Mouse (Mus musculus) heart, adult 8-10 months (tissue): Measurements from ENCODE around the gene Camta1. TPM values are rescaled to one million over a fixed set of nuclear protein-coding genes. Genes with fewer than 3 reads are reported as not detected.

ENCODE experiments used
- DNase-seq: peaks from one replicate; pipeline ENCODE4 v3.0.0; 2022; ENCODE audit warnings: low spot score
- total RNA-seq, 4 experiments: library from RNA; stranded (reverse); gene quantifications; 2 replicates each; pipeline ENCODE4 v1.2.4; 2022

Camta1 gene
- total RNA-seq, 4 experiments from 2014 or later = 185 to 232 (median 202) TPM

- no peak for DNase-seq
These were observed 706.1 kb downstream of the Camta1 start for GRCm38 (mm10) chr4:151155587-151155986.

GRCm38 (mm10) chr4:151154306-151154705, 707.4 kb downstream of the Camta1 start:
- no peak for DNase-seq

GRCm38 (mm10) chr4:151152010-151152409, 709.7 kb downstream of the Camta1 start:
- no peak for DNase-seq

- DNase-seq = no peak
These were observed 710.8 kb downstream of the Camta1 start for GRCm38 (mm10) chr4:151150842-151151241.

GRCm38 (mm10) chr4:151150115-151150514, 711.6 kb downstream of the Camta1 start:
- no peak for DNase-seq

GRCm38 (mm10) chr4:151147541-151147940, 714.1 kb downstream of the Camta1 start:
- no peak for DNase-seq

- no peak for DNase-seq
These were observed 717.6 kb downstream of the Camta1 start for GRCm38 (mm10) chr4:151144121-151144520.

- DNase-seq = peak; percentile 95
These were observed 720.3 kb downstream of the Camta1 start for GRCm38 (mm10) chr4:151141196-151141880.

- DNase-seq = no peak
These were observed 721.2 kb downstream of the Camta1 start for GRCm38 (mm10) chr4:151140368-151140982.

- peak; percentile 41 for DNase-seq
These were observed 722.4 kb downstream of the Camta1 start for GRCm38 (mm10) chr4:151139053-151139840.

- DNase-seq = no peak
These were observed 723.1 kb downstream of the Camta1 start for GRCm38 (mm10) chr4:151138586-151138985.

- no peak for DNase-seq
These were observed 723.5 kb downstream of the Camta1 start for GRCm38 (mm10) chr4:151138135-151138534.

- DNase-seq = no peak
These were observed 724.0 kb downstream of the Camta1 start for GRCm38 (mm10) chr4:151137701-151138100.

GRCm38 (mm10) chr4:151135491-151135890, 726.2 kb downstream of the Camta1 start:
- no peak for DNase-seq

- no peak for DNase-seq
These were observed 727.9 kb downstream of the Camta1 start for GRCm38 (mm10) chr4:151133760-151134159.

- peak; percentile 43 for DNase-seq
These were observed 729.2 kb downstream of the Camta1 start for GRCm38 (mm10) chr4:151132493-151132892.

- no peak for DNase-seq
These were observed 730.8 kb downstream of the Camta1 start for GRCm38 (mm10) chr4:151130756-151131490.

GRCm38 (mm10) chr4:151129725-151130557, 731.7 kb downstream of the Camta1 start:
- DNase-seq = peak; percentile 23

- no peak for DNase-seq
These were observed 732.8 kb downstream of the Camta1 start for GRCm38 (mm10) chr4:151128641-151129541.
